Mouse (Mus musculus) MEL (cell line): ENCODE measurements at regions not wholly inside any gene's neighbourhood (a gene's known extent, or its start where the extent isn't known, plus 50 kb on each side); places are given as distances from the start of the nearest gene placed in this dataset.

Experiments
- DNase-seq: peaks from one replicate; pipeline ENCODE4 v3.0.0; 2011; ENCODE audit warnings: low read depth, low spot score
- H3K27ac ChIP-seq: 2 replicates; pipeline ENCODE4 v1.5.1; 2012; ENCODE audit warnings: low read depth, mild to moderate bottlenecking, control low read depth, low read length, moderate library complexity; ENCODE audit not compliant: control insufficient read depth
- H3K27me3 ChIP-seq, 2 experiments: fragments of 150-350 bp in 1 of 2; sonication (generic) in 1 of 2; 2 replicates each; pipeline ENCODE4 v1.6.1; 2012; ENCODE audit warnings: low read length in 2 of 2, mild to moderate bottlenecking in 2 of 2, improper control_type of control experiment in 1 of 2, moderate library complexity in 1 of 2; ENCODE audit not compliant: insufficient read depth in 2 of 2, control insufficient read depth in 1 of 2
- H3K36me3 ChIP-seq, 2 experiments: 2 replicates each; pipeline ENCODE4 v1.6.1; 2012 to 2014; ENCODE audit warnings: low read length in 2 of 2, improper control_type of control experiment in 1 of 2, inconsistent platforms in 1 of 2, mild to moderate bottlenecking in 1 of 2; ENCODE audit not compliant: insufficient read depth in 2 of 2, control insufficient read depth in 1 of 2
- H3K4me1 ChIP-seq, 2 experiments: fragments of 150-350 bp in 1 of 2; sonication (generic) in 1 of 2; 2 replicates each; pipeline ENCODE4 v1.6.1; 2012; ENCODE audit warnings: low read length in 2 of 2, improper control_type of control experiment in 1 of 2, mild to moderate bottlenecking in 1 of 2; ENCODE audit not compliant: insufficient read depth in 2 of 2, control insufficient read depth in 1 of 2
- H3K4me3 ChIP-seq, 2 experiments: fragments of 150-350 bp in 1 of 2; sonication (generic) in 1 of 2; 2 replicates each; pipeline ENCODE4 v1.5.1; 2012; ENCODE audit warnings: low read depth in 2 of 2, low read length in 2 of 2, mild to moderate bottlenecking in 2 of 2, moderate library complexity in 2 of 2, control low read depth in 1 of 2, improper control_type of control experiment in 1 of 2; ENCODE audit not compliant: control insufficient read depth in 1 of 2, insufficient read depth in 1 of 2
- H3K79me2 ChIP-seq: 2 replicates; pipeline ENCODE4 v1.6.1; 2012; ENCODE audit warnings: mild to moderate bottlenecking, low read length, moderate library complexity; ENCODE audit not compliant: control insufficient read depth, poor library complexity, insufficient read depth
- H3K9ac ChIP-seq: 2 replicates; pipeline ENCODE4 v1.6.1; 2012; ENCODE audit warnings: low read depth, mild to moderate bottlenecking, control low read depth, low read length, moderate library complexity; ENCODE audit not compliant: control insufficient read depth, poor library complexity, severe bottlenecking
- H3K9me3 ChIP-seq: fragments of 150-350 bp; sonication (generic); replicated peaks from 2 replicates; pipeline ENCODE4 v1.6.1; 2012; ENCODE audit warnings: mild to moderate bottlenecking, low read length, improper control_type of control experiment, moderate library complexity; ENCODE audit not compliant: insufficient read depth
- EP300 ChIP-seq, 2 experiments: IDR thresholded peaks; 2 replicates each; pipeline ENCODE4 v1.6.1; 2011; ENCODE audit warnings: improper control_type of control experiment in 2 of 2, low read length in 2 of 2, low read depth in 1 of 2, mild to moderate bottlenecking in 1 of 2
- JUND ChIP-seq: IDR thresholded peaks from 2 replicates; pipeline ENCODE4 v1.6.1; 2011; ENCODE audit warnings: low read depth, mild to moderate bottlenecking, improper control_type of control experiment, low read length
- MEF2A ChIP-seq: IDR thresholded peaks from 2 replicates; pipeline ENCODE4 v1.6.1; 2014; ENCODE audit warnings: low read depth, mild to moderate bottlenecking, inconsistent platforms, low read length, improper control_type of control experiment; ENCODE audit not compliant: poor library complexity, insufficient replicate concordance, severe bottlenecking; ENCODE audit errors: extremely low read depth
- MYC ChIP-seq: IDR thresholded peaks from 2 replicates; pipeline ENCODE4 v1.6.1; 2011; ENCODE audit warnings: low read depth, mild to moderate bottlenecking, low read length, improper control_type of control experiment, moderate library complexity
- RAD21 ChIP-seq: IDR thresholded peaks from 2 replicates; pipeline ENCODE4 v1.6.1; 2011; ENCODE audit warnings: mild to moderate bottlenecking, low read depth, low read length, improper control_type of control experiment
- TBP ChIP-seq: IDR thresholded peaks from 2 replicates; pipeline ENCODE4 v1.8.0; 2011; ENCODE audit warnings: low read depth, low read length, improper control_type of control experiment
- TCF12 ChIP-seq: IDR thresholded peaks from 2 replicates; pipeline ENCODE4 v1.6.1; 2014; ENCODE audit warnings: low read depth, mild to moderate bottlenecking, inconsistent platforms, low read length, improper control_type of control experiment, moderate library complexity

- Histone ChIP-seq H3K36me3 (peaks cover 0 to 1% of the 10 kb centered on the region in 2 experiments; a peak in 1 of 4 replicates), H3K4me3 (no peak overlapping the region), H3K27me3 (no peaks in the 10 kb centered on the region), H3K79me2 (no peaks in the 10 kb centered on the region), H3K9me3 (no peaks in the 10 kb centered on the region), H3K9ac (no peak overlapping the region), H3K4me1 (peaks cover 0 to 10% of the 10 kb centered on the region in 2 experiments; a peak in 1 of 4 replicates), H3K27ac (no peak overlapping the region)
- TF ChIP-seq EP300 (IDR thresholded peaks at IDR 0.05; ENCODE audit: low read depth in 1 of 2, low read length in 2 of 2) = 0 out of 4 replicates have a peak, but pooled peaks of 1 of the 2 experiments have one; percentile 23
- no peak for TF ChIP-seq TCF12
- 0 out of 2 replicates have a peak, but pooled peaks have one; percentile 25 for TF ChIP-seq TBP
- DNase-seq = peak; percentile 69
Observed at GRCm38 (mm10) chr2:167759603-167760390, 70.2 kb upstream of the Tmem189 start.

- no peak overlapping the region for H3K4me3 ChIP-seq
- peaks cover 0 to 19% of the 10 kb centered on the region in 2 experiments; a peak in 2 of 4 replicates for H3K4me1 ChIP-seq
- H3K9me3 ChIP-seq = no peaks in the 10 kb centered on the region
- TF ChIP-seq RAD21 (no peak), JUND (no peak), MEF2A (no peak)
- H3K27me3 ChIP-seq = no peaks in the 10 kb centered on the region
- no peaks in the 10 kb centered on the region; a peak in 1 of 4 replicates for H3K36me3 ChIP-seq
- H3K9ac ChIP-seq = no peak overlapping the region
- no peak overlapping the region for H3K27ac ChIP-seq
- no peaks in the 10 kb centered on the region for H3K79me2 ChIP-seq
- no peak for DNase-seq
Observed at GRCm38 (mm10) chr2:167757157-167757780, 67.6 kb upstream of the Tmem189 start.

GRCm38 (mm10) chr2:167756721-167757120 is 67.1 kb upstream of the Tmem189 start:
- no peaks in the 10 kb centered on the region for H3K79me2 ChIP-seq
- H3K9me3 ChIP-seq = no peaks in the 10 kb centered on the region
- DNase-seq = no peak
- H3K36me3 ChIP-seq = no peaks in the 10 kb centered on the region; a peak in 1 of 4 replicates
- TF ChIP-seq MYC = no peak
- H3K4me3 ChIP-seq = no peak overlapping the region
- H3K4me1 ChIP-seq = peaks cover 0 to 19% of the 10 kb centered on the region in 2 experiments; a peak in 2 of 4 replicates
- H3K9ac ChIP-seq = no peak overlapping the region
- no peak overlapping the region for H3K27ac ChIP-seq
- H3K27me3 ChIP-seq = no peaks in the 10 kb centered on the region
